Mouse (Mus musculus) thymus, adult 2 months (tissue): ENCODE measurements around the gene Gtf2f2.

Experiments used
- CTCF ChIP-seq: fragments of 200-500 bp; IDR thresholded peaks from 2 replicates; pipeline ENCODE4 v1.5.1; 2012; ENCODE audit warnings: mild to moderate bottlenecking, control low read depth, low read length, moderate library complexity, borderline replicate concordance; ENCODE audit not compliant: control insufficient read depth, poor library complexity, insufficient read depth; ENCODE audit errors: extremely low read depth
- POLR2A ChIP-seq: fragments of 200-500 bp; IDR thresholded peaks from 2 replicates; pipeline ENCODE4 v1.6.1; 2012; ENCODE audit warnings: mild to moderate bottlenecking, low read length, control low read depth, moderate library complexity; ENCODE audit not compliant: control insufficient read depth, poor library complexity, insufficient read depth; ENCODE audit errors: extremely low read depth

GRCm38 (mm10) chr14:75942365-75942764 lies 68.3 kb downstream of the Gtf2f2 start:
- no peak for TF ChIP-seq CTCF
- no peak for TF ChIP-seq POLR2A
